Mouse (Mus musculus): ENCODE results near the gene Ehd2. TPM values are rescaled to one million over a fixed set of nuclear protein-coding genes. Genes with fewer than 3 reads are reported as not detected.

The Ehd2 gene
- total and polyA plus RNA-seq, 2 experiments from 2014 or later, result 48.7 to 66.7 TPM

DNA sequence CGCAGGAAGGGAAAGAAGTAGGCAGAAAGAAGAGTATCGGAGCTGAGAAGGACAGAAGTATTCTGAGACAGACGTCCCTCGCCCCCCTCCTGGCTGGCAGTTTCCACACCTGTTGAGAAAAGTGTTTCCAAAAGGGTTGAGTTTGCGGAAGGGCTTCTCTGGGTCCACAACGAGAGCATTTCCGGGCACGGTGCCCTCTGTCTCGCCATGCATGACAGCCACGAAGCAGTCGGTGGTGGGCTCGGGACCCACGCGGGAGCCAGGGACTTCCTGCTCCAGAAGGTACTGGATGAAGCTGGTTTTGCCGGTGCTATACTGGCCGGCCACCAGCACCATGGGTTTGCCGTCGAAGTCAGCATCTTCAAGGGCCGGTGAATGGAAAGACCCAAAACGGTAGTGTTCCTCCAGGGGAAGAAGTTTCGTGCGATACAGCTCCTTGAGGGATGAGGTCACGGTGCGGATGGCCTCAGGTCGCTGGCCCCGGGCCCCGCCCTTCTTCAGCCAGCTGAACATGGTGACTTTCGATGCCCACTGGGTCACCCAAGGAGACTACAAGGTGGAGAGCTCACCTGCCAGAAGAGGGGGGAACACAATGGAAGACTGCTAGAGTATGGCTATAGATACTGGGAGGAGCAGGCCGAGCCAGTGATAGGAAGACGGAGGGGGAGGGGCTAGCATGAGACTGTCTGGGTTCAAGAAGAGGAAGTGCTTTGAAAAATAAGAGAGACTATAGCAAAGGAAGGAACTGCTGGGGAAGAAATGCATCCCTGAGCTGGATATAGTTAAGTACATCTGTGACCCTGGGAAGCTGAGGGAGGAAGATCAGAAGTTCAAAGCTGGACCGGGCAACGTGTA lies 3.3 kb downstream of the Ehd2 start:
- no peak for ATAC-seq (ENCODE audit: insufficient read depth, low read depth)
- H3K27me3 ChIP-seq (ENCODE audit: control insufficient read depth, insufficient read depth, low read length), result no peaks in the 10 kb centered on the region
- WGBS, result 66% methylated on average over 32 of the region's 32 CpGs
- DNase-seq (ENCODE audit: low spot score), result no peak
- TF ChIP-seq EP300 (IDR thresholded peaks at IDR 0.05; ENCODE audit: low read depth), result no peak
- no peak for TF ChIP-seq CTCF (IDR thresholded peaks at IDR 0.05; ENCODE audit: low read depth)
- H3K4me3 ChIP-seq (ENCODE audit: low read depth, low read length), result peak overlapping the region; percentile 51
- H3K4me2 ChIP-seq (ENCODE audit: low read depth, low read length), result peak overlapping the region; percentile 58
- H3K27ac ChIP-seq (ENCODE audit: low read depth), result peak overlapping the region; percentile 89
- H3K9ac ChIP-seq (replicated peaks; ENCODE audit: low read depth, low read length), result peak overlapping the region; percentile 38; the same call in 1 of the 2 replicates
- H3K36me3 ChIP-seq (replicated peaks; ENCODE audit: control insufficient read depth, insufficient read depth, low read length), result peaks cover 19% of the 10 kb centered on the region
- no peaks in the 10 kb centered on the region for H3K9me3 ChIP-seq (replicated peaks; ENCODE audit: control insufficient read depth, low read length)
- H3K4me1 ChIP-seq (ENCODE audit: control insufficient read depth, insufficient read depth), result peaks cover 26% of the 10 kb centered on the region

DNA sequence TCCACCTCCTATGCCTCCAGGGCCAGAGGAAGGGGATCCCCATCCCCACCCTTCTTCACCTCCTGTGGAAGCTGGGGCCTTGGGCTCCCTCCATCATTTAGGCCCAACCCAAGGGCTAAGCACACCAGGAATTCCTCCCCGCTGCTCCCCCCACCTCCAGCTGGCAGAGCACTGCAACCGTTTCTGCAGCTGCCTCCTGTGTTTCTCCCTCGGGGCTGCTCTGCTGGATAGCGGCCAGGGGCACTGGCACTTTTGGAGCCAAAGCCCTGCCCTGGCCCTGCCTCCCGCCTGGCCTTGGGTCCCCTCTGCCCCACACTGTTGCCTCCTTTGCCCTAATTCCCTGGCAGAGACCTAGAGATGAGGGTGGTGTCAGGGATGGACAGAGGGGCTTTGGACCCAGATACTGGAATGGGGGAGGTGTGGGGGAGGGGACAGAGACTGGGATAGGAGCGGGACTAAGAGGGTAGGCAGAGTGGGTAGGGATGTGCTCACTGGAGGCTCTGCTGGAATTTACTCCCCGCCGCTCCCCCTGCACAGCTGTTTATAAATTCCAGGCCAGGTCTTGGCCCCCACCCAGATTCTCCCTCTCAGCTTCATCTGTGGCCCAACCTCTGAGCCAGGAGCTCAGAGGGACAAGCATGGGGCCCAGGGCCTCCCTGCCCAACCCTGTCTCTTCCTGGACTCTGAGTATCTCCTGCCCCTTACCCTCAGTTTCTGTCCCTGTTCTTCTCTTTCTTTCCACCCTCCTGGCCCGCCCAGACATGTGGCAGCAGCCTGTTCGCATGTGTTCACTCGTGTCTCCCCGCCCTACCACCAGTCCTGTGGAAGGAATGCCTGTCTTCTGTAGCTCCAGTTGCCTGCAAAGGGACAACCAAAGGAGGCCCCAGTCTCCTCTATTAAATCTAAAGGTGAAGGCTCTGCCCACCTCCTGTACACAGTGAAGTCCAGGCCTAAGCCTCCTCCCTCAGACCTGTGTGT lies 4.8 kb downstream of the Ehd2 start:
- DNase-seq (ENCODE audit: low spot score) (peak; percentile 92), ATAC-seq (ENCODE audit: insufficient read depth, low read depth) (peak; percentile 82)
- Histone ChIP-seq H3K9me3 (replicated peaks; ENCODE audit: control insufficient read depth, low read length) (no peaks in the 10 kb centered on the region), H3K9ac (replicated peaks; ENCODE audit: low read depth, low read length) (no peak overlapping the region), H3K27ac (ENCODE audit: low read depth) (peak overlapping the region; percentile 89), H3K27me3 (ENCODE audit: control insufficient read depth, insufficient read depth, low read length) (no peaks in the 10 kb centered on the region), H3K4me3 (ENCODE audit: low read depth, low read length) (peak overlapping the region; percentile 3; the same call in 1 of the 2 replicates), H3K36me3 (replicated peaks; ENCODE audit: control insufficient read depth, insufficient read depth, low read length) (peaks cover 33% of the 10 kb centered on the region), H3K4me2 (ENCODE audit: low read depth, low read length) (peak overlapping the region; percentile 58), H3K4me1 (ENCODE audit: control insufficient read depth, insufficient read depth) (peaks cover 26% of the 10 kb centered on the region)
- peak; percentile 90 for TF ChIP-seq EP300 (IDR thresholded peaks at IDR 0.05; ENCODE audit: low read depth)
- no peak for TF ChIP-seq CTCF (IDR thresholded peaks at IDR 0.05; ENCODE audit: low read depth)
- 7% methylated on average over 12 of the region's 12 CpGs for WGBS

DNA sequence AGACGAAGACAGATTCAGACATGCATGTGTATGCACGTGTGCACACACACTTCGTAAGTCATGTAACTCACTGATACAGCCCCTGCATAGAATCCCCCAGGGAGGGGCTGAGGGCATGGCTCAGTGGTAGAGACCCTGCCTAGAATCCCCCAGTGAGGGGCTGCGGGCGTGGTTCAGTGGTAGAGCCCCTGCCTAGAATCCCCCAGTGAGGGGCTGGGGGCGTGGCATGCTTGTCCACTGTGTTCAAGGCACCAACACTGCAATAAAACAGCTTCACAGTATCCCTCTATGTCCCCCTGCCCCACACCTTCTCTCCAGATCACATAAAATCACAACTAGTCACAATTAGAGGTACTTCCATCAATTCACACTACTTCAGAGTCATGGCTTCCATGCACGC lies 5.6 kb downstream of the Ehd2 start:
- Histone ChIP-seq H3K4me3 (ENCODE audit: low read depth, low read length) (0 out of 2 replicates have a peak overlapping the region, but pooled peaks have one; percentile 3), H3K4me1 (ENCODE audit: control insufficient read depth, insufficient read depth) (peaks cover 26% of the 10 kb centered on the region), H3K9ac (replicated peaks; ENCODE audit: low read depth, low read length) (no peak overlapping the region), H3K36me3 (replicated peaks; ENCODE audit: control insufficient read depth, insufficient read depth, low read length) (peaks cover 41% of the 10 kb centered on the region), H3K9me3 (replicated peaks; ENCODE audit: control insufficient read depth, low read length) (no peaks in the 10 kb centered on the region), H3K4me2 (ENCODE audit: low read depth, low read length) (peak overlapping the region; percentile 33), H3K27ac (ENCODE audit: low read depth) (peak overlapping the region; percentile 89), H3K27me3 (ENCODE audit: control insufficient read depth, insufficient read depth, low read length) (no peaks in the 10 kb centered on the region)
- DNase-seq (ENCODE audit: low spot score) (no peak), ATAC-seq (ENCODE audit: insufficient read depth, low read depth) (no peak)
- no peak for TF ChIP-seq CTCF (IDR thresholded peaks at IDR 0.05; ENCODE audit: low read depth)
- no peak for TF ChIP-seq EP300 (IDR thresholded peaks at IDR 0.05; ENCODE audit: low read depth)
- WGBS, result 67% methylated on average over 7 of the region's 7 CpGs

DNA sequence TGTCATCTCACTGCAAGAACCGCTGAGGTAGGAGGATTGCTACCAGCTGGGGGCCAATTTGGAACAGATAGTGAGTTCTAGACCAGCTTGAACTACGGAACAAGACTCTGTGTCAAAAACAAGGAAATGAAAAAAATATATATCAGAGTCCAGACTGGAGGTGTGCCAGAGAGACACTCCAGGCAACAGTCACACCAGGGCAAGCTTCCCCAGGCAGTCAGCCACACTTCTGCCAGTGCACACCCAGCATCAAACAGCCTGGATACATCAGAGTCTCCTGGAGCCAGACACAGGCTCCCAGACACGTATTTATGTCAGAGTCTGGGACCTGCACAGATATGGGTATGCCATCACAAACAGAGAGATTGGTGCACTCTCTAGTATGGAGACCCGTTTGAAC lies 6.1 kb downstream of the Ehd2 start:
- H3K36me3 ChIP-seq (replicated peaks; ENCODE audit: control insufficient read depth, insufficient read depth, low read length), result peaks cover 46% of the 10 kb centered on the region
- H3K4me1 ChIP-seq (ENCODE audit: control insufficient read depth, insufficient read depth), result peaks cover 26% of the 10 kb centered on the region
- H3K9ac ChIP-seq (replicated peaks; ENCODE audit: low read depth, low read length), result no peak overlapping the region; the same call in 1 of the 2 replicates
- H3K27me3 ChIP-seq (ENCODE audit: control insufficient read depth, insufficient read depth, low read length), result no peaks in the 10 kb centered on the region
- DNase-seq (ENCODE audit: low spot score) (no peak), ATAC-seq (ENCODE audit: insufficient read depth, low read depth) (no peak)
- 32% methylated on average over 4 of the region's 4 CpGs for WGBS
- TF ChIP-seq CTCF (IDR thresholded peaks at IDR 0.05; ENCODE audit: low read depth), result no peak
- no peak for TF ChIP-seq EP300 (IDR thresholded peaks at IDR 0.05; ENCODE audit: low read depth)
- no peak overlapping the region for H3K4me3 ChIP-seq (ENCODE audit: low read depth, low read length)
- peak overlapping the region; percentile 25; the same call in 1 of the 2 replicates for H3K4me2 ChIP-seq (ENCODE audit: low read depth, low read length)
- H3K27ac ChIP-seq (ENCODE audit: low read depth), result peak overlapping the region; percentile 89
- H3K9me3 ChIP-seq (replicated peaks; ENCODE audit: control insufficient read depth, low read length), result no peaks in the 10 kb centered on the region

DNA sequence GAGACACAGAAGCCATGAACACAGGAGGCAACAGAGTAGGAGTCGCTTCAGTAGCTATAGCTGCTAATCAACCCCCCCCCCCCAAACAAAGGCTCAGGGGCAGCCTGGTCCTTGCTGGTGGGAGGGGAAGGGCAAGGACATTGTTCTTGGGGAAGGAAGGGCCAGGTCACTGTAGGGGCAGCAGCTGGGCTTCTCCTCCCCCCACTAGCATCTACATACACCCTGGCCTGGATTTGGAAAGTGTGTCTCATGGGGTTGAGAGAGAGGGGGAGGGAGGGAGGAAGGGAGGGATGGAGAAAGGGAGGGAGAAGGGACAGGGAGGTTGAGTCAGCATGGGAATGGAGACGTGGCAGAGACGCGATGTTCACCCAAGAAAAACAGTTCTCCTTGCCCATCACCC lies 6.7 kb downstream of the Ehd2 start:
- Histone ChIP-seq H3K4me3 (ENCODE audit: low read depth, low read length) (no peak overlapping the region), H3K4me2 (ENCODE audit: low read depth, low read length) (peak overlapping the region; percentile 25; the same call in 1 of the 2 replicates), H3K27me3 (ENCODE audit: control insufficient read depth, insufficient read depth, low read length) (no peaks in the 10 kb centered on the region), H3K9ac (replicated peaks; ENCODE audit: low read depth, low read length) (no peak overlapping the region; the same call in 1 of the 2 replicates), H3K36me3 (replicated peaks; ENCODE audit: control insufficient read depth, insufficient read depth, low read length) (peaks cover 48% of the 10 kb centered on the region), H3K27ac (ENCODE audit: low read depth) (peak overlapping the region; percentile 89), H3K4me1 (ENCODE audit: control insufficient read depth, insufficient read depth) (peaks cover 26% of the 10 kb centered on the region), H3K9me3 (replicated peaks; ENCODE audit: control insufficient read depth, low read length) (no peaks in the 10 kb centered on the region)
- no peak for TF ChIP-seq CTCF (IDR thresholded peaks at IDR 0.05; ENCODE audit: low read depth)
- no peak for TF ChIP-seq EP300 (IDR thresholded peaks at IDR 0.05; ENCODE audit: low read depth)
- 51% methylated on average over 4 of the region's 4 CpGs for WGBS
- ATAC-seq (ENCODE audit: insufficient read depth, low read depth) (no peak), DNase-seq (ENCODE audit: low spot score) (peak; percentile 53)
